Mouse (Mus musculus) gastrocnemius, postnatal 4 days (tissue): ENCODE results near the gene Man2a2. TPM values are rescaled to one million over a fixed set of nuclear protein-coding genes. Genes with fewer than 3 reads are reported as not detected.

Source experiments
- total RNA-seq, 2 experiments: library from RNA; stranded (reverse); gene quantifications; 2 replicates each; pipeline ENCODE4 v1.2.3; 2021

The Man2a2 gene
- total RNA-seq, 2 experiments from 2014 or later, result 87.2 to 91.1 TPM

Other genes starting within 250 kb of the Man2a2 start
- gene Sema4b, start 184.5 kb downstream of the Man2a2 start, total RNA-seq, result 1 to 10 TPM; 5.4 to 5.6 TPM
- 10 to 100 TPM; 21.1 to 21.2 TPM for gene Cib1, start 138.6 kb downstream of the Man2a2 start, total RNA-seq
- 1 to 10 TPM; 1.7 to 1.9 TPM for gene Gdpgp1, start 138.5 kb downstream of the Man2a2 start, total RNA-seq
- under 1 TPM; 0.36 to 0.61 TPM for gene Ttll13, start 125.0 kb downstream of the Man2a2 start, total RNA-seq
- 10 to 100 TPM; 24.4 to 24.6 TPM for gene Ngrn, start 110.2 kb downstream of the Man2a2 start, total RNA-seq
- gene Vps33b, start 101.7 kb downstream of the Man2a2 start, total RNA-seq, result 1 to 10 TPM; 7.9 to 8.1 TPM
- 10 to 100 TPM; 40.0 to 41.4 TPM for gene Prc1, start 76.9 kb downstream of the Man2a2 start, total RNA-seq
- gene Rccd1, start 46.9 kb downstream of the Man2a2 start, total RNA-seq, result 10 to 100 TPM in 1 of 2 experiments, 1 to 10 TPM in 1; 9.4 to 10.4 TPM
- 10 to 100 TPM; 18.4 to 19.4 TPM for gene Unc45a, start 30.4 kb downstream of the Man2a2 start, total RNA-seq
- gene Hddc3, start 28.3 kb downstream of the Man2a2 start, total RNA-seq, result 10 to 100 TPM; 48.0 to 48.3 TPM
- 10 to 100 TPM; 16.7 to 18.1 TPM for gene Fes, start 16.6 kb upstream of the Man2a2 start, total RNA-seq
- 10 to 100 TPM; 73.8 to 77.6 TPM for gene Furin, start 34.1 kb upstream of the Man2a2 start, total RNA-seq
- 10 to 100 TPM in 1 of 2 experiments, 1 to 10 TPM in 1; 8.3 to 10.7 TPM for gene Blm, start 163.7 kb upstream of the Man2a2 start, total RNA-seq